Mouse (Mus musculus) limb, embryonic 12.5 days (tissue): ENCODE results near the gene Il1f6. TPM values are rescaled to one million over a fixed set of nuclear protein-coding genes. Genes with fewer than 3 reads are reported as not detected.
"Not testable (repeated sequence)": the region's sequence is repeated elsewhere in the genome, so short reads cannot be mapped to it uniquely, and the experiment has no call there.

ENCODE experiments used
- ATAC-seq: fragments of 200-750 bp; cut with Nextera tagmentation; 2 replicates; pipeline ENCODE4 v1.8.0; 2017; ENCODE audit warnings: low read depth, moderate TSS enrichment; ENCODE audit not compliant: insufficient number of reproducible peaks, insufficient read depth, low FRiP score, low TSS enrichment
- H3K27ac ChIP-seq: fragments of 300-500 bp; sonication (generic); 2 replicates; pipeline ENCODE4 v1.5.1; 2016; ENCODE audit warnings: mild to moderate bottlenecking, moderate library complexity
- H3K27me3 ChIP-seq: fragments of 300-500 bp; sonication (generic); 2 replicates; pipeline ENCODE4 v1.6.1; 2016; ENCODE audit warnings: mild to moderate bottlenecking, moderate library complexity
- H3K36me3 ChIP-seq: fragments of 300-500 bp; sonication (generic); 2 replicates; pipeline ENCODE4 v1.6.1; 2016; ENCODE audit warnings: mild to moderate bottlenecking, moderate library complexity
- H3K4me1 ChIP-seq: fragments of 300-500 bp; sonication (generic); replicated peaks from 2 replicates; pipeline ENCODE4 v1.6.1; 2016
- H3K4me2 ChIP-seq: fragments of 300-500 bp; sonication (generic); 2 replicates; pipeline ENCODE4 v1.6.1; 2016; ENCODE audit warnings: mild to moderate bottlenecking, moderate library complexity
- H3K4me3 ChIP-seq: fragments of 300-500 bp; sonication (generic); replicated peaks from 2 replicates; pipeline ENCODE4 v1.5.1; 2016; ENCODE audit warnings: mild to moderate bottlenecking
- H3K9ac ChIP-seq: fragments of 300-500 bp; sonication (generic); replicated peaks from 2 replicates; pipeline ENCODE4 v1.6.1; 2016; ENCODE audit warnings: mild to moderate bottlenecking, moderate library complexity
- H3K9me3 ChIP-seq: fragments of 300-500 bp; sonication (generic); 2 replicates; pipeline ENCODE4 v1.6.1; 2016; ENCODE audit warnings: mild to moderate bottlenecking, moderate library complexity
- WGBS: fragments of 180-500 bp; shearing (Covaris S2); methylation state at CpG from one replicate; pipeline ENCODE4 v1.1.7; 2016; 5-methylcytosine and 5-hydroxymethylcytosine counted together
- polyA plus RNA-seq: library from polyadenylated mRNA; unstranded; fragments of >200 nt; fragmentation: Nextera tagmentation; extraction: Ambion mirVana; gene quantifications from 2 replicates; pipeline ENCODE4 v1.2.1, GENCODE M21; 2016

The Il1f6 gene
- polyA plus RNA-seq = not detected in 2 replicates

GRCm38 (mm10) chr2:24215118-24215517 lies at the start of gene Il1f6:
TSS of gene Il1f6 (plus strand) at chr2:24215418.
- H3K9ac ChIP-seq = no peak within 1 kb of the TSS
- no peak within 1 kb of the TSS for H3K4me3 ChIP-seq
- H3K9me3 ChIP-seq = no peaks in the 10 kb centered on the region
- no peak for ATAC-seq
- 88% methylated on average over 2 of the region's 2 CpGs for WGBS
- H3K27ac ChIP-seq = no peak within 1 kb of the TSS
- no peaks in the 10 kb centered on the region for H3K36me3 ChIP-seq
- no peak within 1 kb of the TSS for H3K4me2 ChIP-seq
- no peaks in the 10 kb centered on the region for H3K27me3 ChIP-seq
- no peaks in the 10 kb centered on the region for H3K4me1 ChIP-seq

- H3K9me3 ChIP-seq, H3K9ac ChIP-seq, H3K4me1 ChIP-seq, H3K27ac ChIP-seq, H3K36me3 ChIP-seq, H3K4me3 ChIP-seq, H3K27me3 ChIP-seq: not testable (repeated sequence)
- peak overlapping the region; percentile 42 for H3K4me2 ChIP-seq
- WGBS = 13% methylated on average over 14 of the region's 14 CpGs
- peak; percentile 76; the same call in 1 of the 2 replicates for ATAC-seq
Measured at GRCm38 (mm10) chr2:24181683-24182331, 33.4 kb upstream of the Il1f6 start.

- ATAC-seq, H3K27ac ChIP-seq: not testable (repeated sequence)
Measured at GRCm38 (mm10) chr2:24182423-24183147, 32.6 kb upstream of the Il1f6 start.

GRCm38 (mm10) chr2:24184092-24184491 lies 31.1 kb upstream of the Il1f6 start:
- H3K36me3 ChIP-seq, H3K9ac ChIP-seq, H3K4me3 ChIP-seq, H3K27me3 ChIP-seq, H3K4me2 ChIP-seq, H3K4me1 ChIP-seq, H3K27ac ChIP-seq, ATAC-seq, H3K9me3 ChIP-seq: not testable (repeated sequence)

More at GRCm38 (mm10) chr2:24182423-24183147, 32.6 kb upstream of the Il1f6 start:
- whole genome bisulfite sequencing = 62% methylated on average over 13 of the region's 13 CpGs
- not testable (repeated sequence) for H3K4me1 ChIP-seq, H3K27me3 ChIP-seq, H3K9ac ChIP-seq, H3K9me3 ChIP-seq, H3K4me3 ChIP-seq, H3K36me3 ChIP-seq
- peak overlapping the region; percentile 42 for H3K4me2 ChIP-seq

GRCm38 (mm10) chr2:24186176-24186575 lies 29.0 kb upstream of the Il1f6 start, which contains the start of gene Il1f9:
TSS of gene Il1f9 (plus strand) at chr2:24186476.
- Histone ChIP-seq H3K9ac (no peak within 1 kb of the TSS), H3K4me3 (no peak within 1 kb of the TSS), H3K27ac (no peak within 1 kb of the TSS), H3K36me3 (no peaks in the 10 kb centered on the region), H3K4me1 (no peaks in the 10 kb centered on the region), H3K4me2 (no peak within 1 kb of the TSS), H3K9me3 (no peaks in the 10 kb centered on the region), H3K27me3 (no peaks in the 10 kb centered on the region)
- ATAC-seq = no peak
- 88% methylated on average over 1 of the region's 1 CpGs for WGBS

- Histone ChIP-seq H3K27ac (no peak overlapping the region), H3K9ac (no peak overlapping the region), H3K4me1 (no peaks in the 10 kb centered on the region), H3K4me3 (no peak overlapping the region), H3K9me3 (no peaks in the 10 kb centered on the region), H3K4me2 (no peak overlapping the region), H3K27me3 (no peaks in the 10 kb centered on the region), H3K36me3 (no peaks in the 10 kb centered on the region)
- ATAC-seq = no peak
- 62% methylated on average over 6 of the region's 6 CpGs for WGBS
Measured at GRCm38 (mm10) chr2:24187585-24187984, 27.6 kb upstream of the Il1f6 start.

- no peak overlapping the region for H3K9ac ChIP-seq
- no peak overlapping the region for H3K27ac ChIP-seq
- H3K4me1 ChIP-seq = no peaks in the 10 kb centered on the region
- H3K9me3 ChIP-seq = no peaks in the 10 kb centered on the region
- no peaks in the 10 kb centered on the region for H3K36me3 ChIP-seq
- H3K4me2 ChIP-seq = no peak overlapping the region
- no peak for ATAC-seq
- 75% methylated on average over 1 of the region's 1 CpGs for WGBS
- H3K4me3 ChIP-seq = no peak overlapping the region
- no peaks in the 10 kb centered on the region for H3K27me3 ChIP-seq
Measured at GRCm38 (mm10) chr2:24188189-24188588, 27.0 kb upstream of the Il1f6 start.

- Histone ChIP-seq H3K9me3 (peaks cover 2% of the 10 kb centered on the region; the same call in 1 of the 2 replicates), H3K4me3 (no peak overlapping the region), H3K4me1 (no peaks in the 10 kb centered on the region), H3K27me3 (no peaks in the 10 kb centered on the region), H3K27ac (no peak overlapping the region), H3K4me2 (no peak overlapping the region), H3K9ac (no peak overlapping the region), H3K36me3 (no peaks in the 10 kb centered on the region)
- 87% methylated on average over 2 of the region's 2 CpGs for WGBS
- no peak for ATAC-seq
Measured at GRCm38 (mm10) chr2:24227191-24227590, 12.0 kb downstream of the Il1f6 start.

GRCm38 (mm10) chr2:24267503-24267902 lies 52.3 kb downstream of the Il1f6 start:
- no peak overlapping the region for H3K4me2 ChIP-seq

GRCm38 (mm10) chr2:24273619-24274018 lies 58.4 kb downstream of the Il1f6 start:
- H3K4me1 ChIP-seq = no peaks in the 10 kb centered on the region
- 77% methylated on average over 2 of the region's 2 CpGs for WGBS
- H3K4me3 ChIP-seq = no peak overlapping the region
- no peaks in the 10 kb centered on the region for H3K9me3 ChIP-seq
- H3K27ac ChIP-seq = no peak overlapping the region
- no peaks in the 10 kb centered on the region for H3K36me3 ChIP-seq
- H3K9ac ChIP-seq = no peak overlapping the region
- no peak overlapping the region for H3K4me2 ChIP-seq
- no peaks in the 10 kb centered on the region for H3K27me3 ChIP-seq
- no peak for ATAC-seq

More at GRCm38 (mm10) chr2:24267503-24267902, 52.3 kb downstream of the Il1f6 start:
- H3K4me3 ChIP-seq = no peak overlapping the region
- no peaks in the 10 kb centered on the region for H3K9me3 ChIP-seq
- no peaks in the 10 kb centered on the region for H3K4me1 ChIP-seq
- ATAC-seq = no peak
- no peak overlapping the region for H3K27ac ChIP-seq
- no peaks in the 10 kb centered on the region for H3K36me3 ChIP-seq
- H3K27me3 ChIP-seq = no peaks in the 10 kb centered on the region
- no peak overlapping the region for H3K9ac ChIP-seq
- WGBS = 86% methylated on average over 1 of the region's 1 CpGs

GRCm38 (mm10) chr2:24275146-24275545 lies 59.9 kb downstream of the Il1f6 start:
- no peaks in the 10 kb centered on the region for H3K9me3 ChIP-seq
- H3K9ac ChIP-seq = no peak overlapping the region
- no peaks in the 10 kb centered on the region for H3K27me3 ChIP-seq
- no peak overlapping the region for H3K4me2 ChIP-seq
- no peak overlapping the region for H3K4me3 ChIP-seq
- H3K27ac ChIP-seq = no peak overlapping the region
- H3K36me3 ChIP-seq = no peaks in the 10 kb centered on the region
- 46% methylated on average over 1 of the region's 1 CpGs for WGBS
- no peaks in the 10 kb centered on the region for H3K4me1 ChIP-seq
- ATAC-seq = no peak
